Mouse (Mus musculus) liver, embryonic 13.5 days (tissue): ENCODE data around the gene Fam71b. TPM values are rescaled to one million over a fixed set of nuclear protein-coding genes. Genes with fewer than 3 reads are reported as not detected.

ENCODE experiments used
- ATAC-seq: fragments of 200-750 bp; cut with Nextera tagmentation; 2 replicates; pipeline ENCODE4 v1.8.0; 2017; ENCODE audit warnings: low read depth, mild to moderate bottlenecking, moderate number of reproducible peaks, moderate library complexity
- DNase-seq: peaks from one replicate; pipeline ENCODE4 v3.0.0; 2022
- H3K27ac ChIP-seq: fragments of 300-500 bp; sonication (generic); 2 replicates; pipeline ENCODE4 v1.5.1; 2015; ENCODE audit warnings: moderate library complexity, mild to moderate bottlenecking, inconsistent platforms
- H3K27me3 ChIP-seq: fragments of 300-500 bp; sonication (generic); 2 replicates; pipeline ENCODE4 v1.6.1; 2015; ENCODE audit warnings: mild to moderate bottlenecking, inconsistent platforms
- H3K36me3 ChIP-seq: fragments of 300-500 bp; sonication (generic); 2 replicates; pipeline ENCODE4 v1.6.1; 2015; ENCODE audit warnings: mild to moderate bottlenecking, inconsistent platforms
- H3K4me1 ChIP-seq: fragments of 300-500 bp; sonication (generic); replicated peaks from 2 replicates; pipeline ENCODE4 v1.6.1; 2015; ENCODE audit warnings: inconsistent platforms
- H3K4me2 ChIP-seq: fragments of 300-500 bp; sonication (generic); 2 replicates; pipeline ENCODE4 v1.6.1; 2015; ENCODE audit warnings: inconsistent platforms, mild to moderate bottlenecking, moderate library complexity
- H3K4me3 ChIP-seq: fragments of 300-500 bp; sonication (generic); replicated peaks from 2 replicates; pipeline ENCODE4 v1.5.1; 2015; ENCODE audit warnings: mild to moderate bottlenecking, inconsistent platforms
- H3K9ac ChIP-seq: fragments of 300-500 bp; sonication (generic); 2 replicates; pipeline ENCODE4 v1.6.1; 2015; ENCODE audit warnings: mild to moderate bottlenecking, inconsistent platforms
- H3K9me3 ChIP-seq: fragments of 300-500 bp; sonication (generic); replicated peaks from 2 replicates; pipeline ENCODE4 v1.6.1; 2016; ENCODE audit warnings: inconsistent platforms
- WGBS: fragments of 180-500 bp; shearing (Covaris S2); methylation state at CpG from one replicate; pipeline ENCODE4 v1.1.7; 2015; ENCODE audit not compliant: insufficient replicate concordance; 5-methylcytosine and 5-hydroxymethylcytosine counted together
- polyA plus RNA-seq: library from polyadenylated mRNA; unstranded; fragments of >200 nt; fragmentation: Nextera tagmentation; extraction: Ambion mirVana; gene quantifications from 2 replicates; pipeline ENCODE4 v1.2.1, GENCODE M21; 2015

Gene Fam71b
- polyA plus RNA-seq: not detected in 2 replicates

DNA sequence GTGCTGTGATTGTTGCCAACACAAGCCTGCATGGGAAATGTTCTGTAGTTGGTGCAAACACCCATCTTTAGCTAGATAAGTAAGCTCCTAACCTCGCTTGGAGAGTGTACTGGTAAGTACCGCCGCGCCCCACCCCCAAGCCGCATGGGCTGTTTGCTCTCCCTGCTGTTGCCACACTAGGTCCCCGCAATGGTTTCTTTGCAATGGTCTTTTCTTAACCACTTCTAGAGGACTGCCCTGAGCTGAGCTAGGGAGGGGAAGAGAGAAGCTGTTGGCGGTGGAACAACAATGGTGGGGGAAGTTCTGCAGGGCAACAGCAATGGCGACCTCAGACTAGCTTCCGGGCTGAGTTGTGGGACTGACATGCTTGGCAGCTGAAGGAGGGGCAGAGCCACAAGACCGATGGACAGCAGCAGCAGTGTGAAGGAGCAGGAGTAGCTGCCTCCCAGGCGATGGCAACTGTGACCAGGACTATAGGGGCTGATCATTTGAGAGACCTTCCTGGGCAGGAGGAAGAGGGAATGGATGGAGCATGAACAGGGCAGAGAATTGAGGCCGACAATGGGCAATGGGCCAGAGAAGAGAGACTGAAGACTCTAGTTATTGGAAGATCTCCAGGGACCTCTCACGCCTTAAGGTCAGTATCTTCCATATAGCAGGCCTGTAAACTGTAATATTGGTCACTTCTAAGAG is at the start of gene Fam71b:
TSS of gene Fam71b (plus strand) at position 393 of the 693 bp plus-strand sequence.
- Histone ChIP-seq H3K27me3 (no peaks in the 10 kb centered on the region), H3K36me3 (no peaks in the 10 kb centered on the region), H3K27ac (no peak within 1 kb of the TSS), H3K4me3 (no peak within 1 kb of the TSS), H3K9me3 (no peaks in the 10 kb centered on the region), H3K4me1 (peaks cover 35% of the 10 kb centered on the region), H3K4me2 (no peak within 1 kb of the TSS), H3K9ac (no peak within 1 kb of the TSS)
- 55% methylated on average over 13 of the region's 13 CpGs for WGBS
- no peak for DNase-seq
- ATAC-seq: 0 out of 2 replicates have a peak, but pooled peaks have one; percentile 26

DNA sequence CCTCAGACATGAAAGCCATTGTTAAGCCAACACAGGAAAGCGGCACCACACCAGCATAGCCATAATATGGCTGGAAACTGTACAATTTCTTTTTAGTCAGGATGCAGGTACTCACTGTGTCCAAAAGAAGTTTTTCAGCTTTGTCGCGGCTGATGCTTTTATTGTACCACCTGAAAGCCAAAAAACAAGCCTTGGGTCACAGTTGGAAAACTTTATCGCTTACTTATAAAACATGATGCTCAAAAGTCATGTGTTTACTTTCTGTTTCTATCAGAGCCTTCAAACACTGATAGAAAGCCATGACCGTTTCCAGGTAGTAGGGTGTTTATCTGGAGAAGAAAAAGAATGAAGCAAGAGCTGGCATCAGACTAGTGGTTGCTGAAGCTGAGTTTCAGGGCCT is 48.6 kb upstream of the Fam71b start:
- no peaks in the 10 kb centered on the region for H3K9me3 ChIP-seq

DNA sequence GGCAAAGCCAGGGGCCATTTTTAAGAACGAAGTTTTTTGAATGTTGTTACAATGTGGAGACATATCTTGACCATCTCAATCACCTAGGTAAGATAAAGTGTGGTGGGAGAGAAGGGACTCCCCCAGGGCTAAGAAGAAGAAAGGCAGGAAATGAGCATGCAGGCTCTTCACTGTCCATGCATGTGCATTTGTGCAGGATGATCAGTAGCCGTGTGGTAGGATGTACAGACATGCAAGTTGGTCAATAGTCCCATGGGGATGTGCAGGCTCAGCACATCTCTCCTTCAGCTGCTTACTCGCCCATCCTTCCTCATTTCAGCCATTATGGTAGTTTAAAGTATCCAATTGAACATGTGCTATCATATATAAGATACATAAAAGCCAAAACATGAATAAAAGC is 47.9 kb upstream of the Fam71b start:
- H3K9me3 ChIP-seq: no peaks in the 10 kb centered on the region
- no peak for ATAC-seq
- no peak overlapping the region for H3K4me2 ChIP-seq
- peaks cover 4% of the 10 kb centered on the region; the same call in 1 of the 2 replicates for H3K4me1 ChIP-seq
- no peak overlapping the region for H3K9ac ChIP-seq
- DNase-seq: no peak
- no peaks in the 10 kb centered on the region for H3K27me3 ChIP-seq
- 60% methylated on average over 3 of the region's 3 CpGs for WGBS
- H3K4me3 ChIP-seq: no peak overlapping the region
- no peaks in the 10 kb centered on the region for H3K36me3 ChIP-seq
- H3K27ac ChIP-seq: no peak overlapping the region

More for the DNA sequence above, 48.6 kb upstream of the Fam71b start:
- Histone ChIP-seq H3K4me1 (peaks cover 4% of the 10 kb centered on the region; the same call in 1 of the 2 replicates), H3K9ac (no peak overlapping the region), H3K27me3 (no peaks in the 10 kb centered on the region), H3K4me3 (no peak overlapping the region), H3K4me2 (no peak overlapping the region), H3K27ac (no peak overlapping the region), H3K36me3 (no peaks in the 10 kb centered on the region)
- 71% methylated on average over 5 of the region's 5 CpGs for WGBS
- no peak for ATAC-seq
- no peak for DNase-seq

DNA sequence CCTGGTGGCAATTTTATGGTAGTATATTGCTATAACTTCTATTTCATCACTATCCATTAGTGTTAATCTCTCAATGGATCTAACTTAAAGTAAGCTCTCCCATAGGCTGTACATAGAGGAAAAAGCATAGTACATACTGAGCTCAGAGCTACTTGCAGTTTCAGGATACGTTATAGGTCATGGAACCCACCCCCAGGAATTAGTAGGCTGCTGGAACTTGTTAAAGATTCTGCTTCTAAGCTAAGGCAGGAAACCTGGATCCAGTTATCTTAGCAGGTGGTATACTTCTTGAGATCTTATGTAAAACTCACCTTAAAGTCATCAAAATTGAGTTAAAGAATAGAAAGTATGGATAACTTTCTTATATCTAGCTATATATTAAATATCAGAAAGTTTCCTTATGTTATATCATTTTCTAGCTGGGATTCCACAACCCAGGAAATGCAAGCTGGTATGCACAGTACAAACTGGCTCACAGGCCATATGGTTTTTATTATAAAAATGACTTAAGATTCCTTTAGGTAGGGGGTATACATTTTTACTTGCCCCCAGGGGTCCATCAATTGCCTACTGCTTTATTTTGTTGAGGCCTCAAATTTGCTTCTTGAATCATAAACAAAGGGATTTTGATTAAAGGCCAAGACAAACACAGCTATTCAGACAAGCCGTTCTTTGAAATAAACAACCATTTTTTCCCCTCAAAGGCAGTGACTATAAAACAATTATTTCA is 46.5 kb upstream of the Fam71b start:
- no peak overlapping the region for H3K9ac ChIP-seq
- no peak overlapping the region for H3K27ac ChIP-seq
- DNase-seq (no peak), ATAC-seq (no peak)
- H3K4me2 ChIP-seq: no peak overlapping the region
- no peaks in the 10 kb centered on the region for H3K9me3 ChIP-seq
- H3K36me3 ChIP-seq: no peaks in the 10 kb centered on the region
- H3K27me3 ChIP-seq: no peaks in the 10 kb centered on the region
- WGBS: 60% methylated on average over 2 of the region's 2 CpGs
- H3K4me1 ChIP-seq: no peaks in the 10 kb centered on the region
- no peak overlapping the region for H3K4me3 ChIP-seq

DNA sequence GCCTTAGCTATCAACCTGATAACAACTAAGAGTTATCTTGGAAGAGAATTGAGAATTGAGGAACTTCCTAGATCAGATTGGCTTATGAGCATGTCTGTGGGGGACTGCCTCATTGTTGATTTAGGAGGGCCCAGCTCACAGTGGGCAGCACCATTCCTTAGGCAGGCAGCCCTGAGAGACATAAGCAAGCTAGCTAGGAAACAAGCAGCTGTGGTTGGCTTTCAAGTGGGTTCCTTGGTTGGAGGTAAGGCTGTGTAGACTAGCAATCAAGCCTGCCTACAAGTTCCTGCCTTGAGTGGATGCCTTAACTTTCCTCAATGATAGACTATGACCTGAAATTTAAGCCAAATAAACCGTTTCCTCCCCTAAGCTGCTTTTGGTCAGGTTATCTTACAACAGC is 38.0 kb upstream of the Fam71b start:
- WGBS: 51% methylated on average over 1 of the region's 1 CpGs
- Histone ChIP-seq H3K27me3 (no peaks in the 10 kb centered on the region), H3K4me3 (no peak overlapping the region)

GRCm38 (mm10) chr11:46360991-46361665 is 35.2 kb upstream of the Fam71b start:
- H3K27me3 ChIP-seq: no peaks in the 10 kb centered on the region
- H3K4me2 ChIP-seq: no peak overlapping the region
- ATAC-seq (no peak), DNase-seq (no peak)
- H3K9me3 ChIP-seq: no peaks in the 10 kb centered on the region
- no peak overlapping the region for H3K27ac ChIP-seq
- no peaks in the 10 kb centered on the region for H3K4me1 ChIP-seq
- H3K36me3 ChIP-seq: no peaks in the 10 kb centered on the region
- WGBS: 60% methylated on average over 2 of the region's 2 CpGs
- no peak overlapping the region for H3K4me3 ChIP-seq
- no peak overlapping the region for H3K9ac ChIP-seq

More for the DNA sequence above, 38.0 kb upstream of the Fam71b start:
- Histone ChIP-seq H3K27ac (no peak overlapping the region), H3K4me2 (no peak overlapping the region), H3K9ac (no peak overlapping the region), H3K4me1 (no peaks in the 10 kb centered on the region), H3K36me3 (no peaks in the 10 kb centered on the region), H3K9me3 (no peaks in the 10 kb centered on the region)
- ATAC-seq (no peak), DNase-seq (no peak)

GRCm38 (mm10) chr11:46362061-46363022 is 34.0 kb upstream of the Fam71b start:
- H3K4me3 ChIP-seq: no peak overlapping the region
- H3K27me3 ChIP-seq: no peaks in the 10 kb centered on the region
- 64% methylated on average over 18 of the region's 18 CpGs for WGBS
- no peaks in the 10 kb centered on the region for H3K9me3 ChIP-seq
- no peaks in the 10 kb centered on the region for H3K4me1 ChIP-seq
- no peak overlapping the region for H3K27ac ChIP-seq
- ATAC-seq: no peak
- H3K9ac ChIP-seq: no peak overlapping the region
- H3K36me3 ChIP-seq: no peaks in the 10 kb centered on the region
- DNase-seq: no peak
- no peak overlapping the region for H3K4me2 ChIP-seq

DNA sequence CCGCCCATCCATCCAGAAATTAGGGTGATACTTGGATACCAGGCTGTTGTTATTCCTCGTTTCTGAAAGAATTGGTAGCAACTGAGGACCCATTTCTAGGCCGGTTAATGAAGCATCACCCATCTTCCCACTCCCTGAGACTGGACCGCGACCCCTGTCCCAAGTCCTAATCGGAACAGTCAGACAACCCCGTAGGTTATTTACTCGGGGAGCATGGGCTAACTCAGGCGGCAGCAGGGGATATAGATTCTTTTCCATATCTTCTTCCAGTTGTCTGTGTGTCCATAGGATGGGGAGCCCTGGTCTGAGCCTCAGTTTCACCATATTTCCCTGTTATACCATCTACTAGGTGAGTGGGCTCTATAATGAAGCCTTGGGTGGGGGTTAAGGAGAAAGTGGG is 32.5 kb upstream of the Fam71b start:
- Histone ChIP-seq H3K9ac (no peak overlapping the region), H3K4me1 (no peaks in the 10 kb centered on the region), H3K36me3 (no peaks in the 10 kb centered on the region), H3K4me2 (no peak overlapping the region), H3K9me3 (no peaks in the 10 kb centered on the region), H3K4me3 (no peak overlapping the region), H3K27me3 (no peaks in the 10 kb centered on the region), H3K27ac (no peak overlapping the region)
- no peak for DNase-seq
- WGBS: 73% methylated on average over 9 of the region's 9 CpGs
- no peak for ATAC-seq

DNA sequence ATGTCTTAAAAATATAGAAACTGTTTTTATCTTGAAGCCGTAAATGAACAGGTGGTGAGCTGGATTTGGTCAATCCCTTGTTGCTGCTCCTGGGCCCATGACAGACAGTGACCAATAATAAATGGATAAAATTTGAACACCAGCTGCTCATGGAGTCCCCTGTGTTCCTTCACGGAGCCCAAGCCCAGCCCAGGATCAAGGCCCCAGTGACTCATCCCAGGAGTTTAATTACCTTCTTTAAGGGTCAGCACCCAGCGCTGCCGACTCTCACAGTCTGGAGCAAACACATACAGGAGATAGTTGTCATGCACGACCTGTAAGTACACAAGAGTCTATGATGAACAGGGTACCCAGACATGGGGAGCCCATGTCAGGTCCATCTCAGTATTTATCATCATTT is 30.6 kb upstream of the Fam71b start:
- WGBS: 73% methylated on average over 5 of the region's 5 CpGs

GRCm38 (mm10) chr11:46366357-46366756 is 30.0 kb upstream of the Fam71b start:
- Histone ChIP-seq H3K4me2 (no peak overlapping the region), H3K4me3 (no peak overlapping the region), H3K4me1 (no peaks in the 10 kb centered on the region), H3K9ac (no peak overlapping the region), H3K27ac (no peak overlapping the region), H3K27me3 (no peaks in the 10 kb centered on the region), H3K9me3 (no peaks in the 10 kb centered on the region), H3K36me3 (no peaks in the 10 kb centered on the region)
- DNase-seq (no peak), ATAC-seq (no peak)
- 35% methylated on average over 3 of the region's 3 CpGs for WGBS

More for the DNA sequence above, 30.6 kb upstream of the Fam71b start:
- Histone ChIP-seq H3K9me3 (no peaks in the 10 kb centered on the region), H3K27ac (no peak overlapping the region), H3K4me1 (no peaks in the 10 kb centered on the region), H3K4me3 (no peak overlapping the region), H3K4me2 (no peak overlapping the region), H3K9ac (no peak overlapping the region), H3K36me3 (no peaks in the 10 kb centered on the region), H3K27me3 (no peaks in the 10 kb centered on the region)
- DNase-seq (no peak), ATAC-seq (no peak)
